Mouse (Mus musculus): ENCODE measurements around the gene Hoxa10. TPM values are rescaled to one million over a fixed set of nuclear protein-coding genes. Genes with fewer than 3 reads are reported as not detected.

The Hoxa10 gene
- polyA plus RNA-seq, 1 experiment from 2014 or later = 0.31 TPM

DNA sequence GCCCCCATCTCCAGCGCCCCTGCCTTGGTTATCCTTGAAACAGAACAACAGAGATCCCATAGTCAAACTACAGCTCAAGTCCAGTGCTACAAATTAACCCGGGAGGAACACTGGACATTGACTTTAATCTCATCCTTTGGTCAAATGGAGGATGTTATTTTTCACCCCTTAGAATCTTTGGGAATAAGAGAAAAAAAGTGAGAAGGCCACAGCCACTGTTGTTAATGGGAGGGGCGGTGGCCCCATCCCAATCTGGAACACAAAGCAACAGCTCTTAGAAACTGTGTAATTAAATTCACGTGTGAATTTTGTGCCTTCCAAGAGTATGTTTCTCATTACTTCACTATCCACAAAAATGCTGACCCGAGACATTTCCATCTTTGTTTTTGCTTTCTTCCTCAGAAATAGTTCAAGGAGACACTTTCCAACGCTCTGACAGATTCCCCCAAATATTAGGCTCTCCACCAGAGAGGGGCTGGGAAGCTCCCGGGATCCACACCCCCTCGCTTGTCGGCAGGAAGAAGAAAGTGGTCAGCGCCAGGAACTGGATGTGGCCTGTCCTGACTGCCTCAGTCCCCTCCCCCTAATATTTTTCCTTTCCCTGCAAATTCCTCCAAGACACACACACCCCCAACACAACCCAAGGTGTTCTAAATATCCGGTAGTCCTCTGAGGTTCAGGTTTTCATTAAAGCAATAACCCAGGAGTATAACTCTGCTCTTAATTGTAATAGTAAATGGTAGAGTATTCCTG lies 13.0 kb downstream of the Hoxa10 start:
- Histone ChIP-seq H3K9me3 (replicated peaks) (no peaks in the 10 kb centered on the region), H3K4me2 (no peak overlapping the region), H3K27ac (ENCODE audit: poor library complexity, severe bottlenecking) (no peak overlapping the region), H3K4me1 (replicated peaks) (peaks cover 7% of the 10 kb centered on the region; the same call in 1 of the 2 replicates), H3K9ac (no peak overlapping the region), H3K27me3 (replicated peaks) (peaks cover 90% of the 10 kb centered on the region), H3K4me3 (no peak overlapping the region), H3K36me3 (no peaks in the 10 kb centered on the region)
- WGBS = 6% methylated on average over 11 of the region's 11 CpGs
- no peak for ATAC-seq (ENCODE audit: insufficient number of reproducible peaks, low FRiP score)

- H3K27me3 ChIP-seq (replicated peaks) = peaks cover 90% of the 10 kb centered on the region
- no peaks in the 10 kb centered on the region for H3K9me3 ChIP-seq (replicated peaks)
- ATAC-seq (ENCODE audit: insufficient number of reproducible peaks, low FRiP score) = no peak
- no peak overlapping the region for H3K27ac ChIP-seq (ENCODE audit: poor library complexity, severe bottlenecking)
- no peak overlapping the region for H3K4me2 ChIP-seq
- H3K36me3 ChIP-seq = no peaks in the 10 kb centered on the region
- H3K4me1 ChIP-seq (replicated peaks) = peaks cover 11% of the 10 kb centered on the region
- WGBS = 3% methylated on average over 26 of the region's 26 CpGs
- no peak overlapping the region for H3K4me3 ChIP-seq
- H3K9ac ChIP-seq = no peak overlapping the region
Measured at GRCm38 (mm10) chr6:52226569-52227257, 13.9 kb downstream of the Hoxa10 start.

- H3K9ac ChIP-seq = no peak overlapping the region
- 0 out of 2 replicates have a peak overlapping the region, but pooled peaks have one; percentile 5 for H3K4me2 ChIP-seq
- no peak overlapping the region for H3K27ac ChIP-seq (ENCODE audit: poor library complexity, severe bottlenecking)
- peaks cover 95% of the 10 kb centered on the region for H3K27me3 ChIP-seq (replicated peaks)
- peak overlapping the region; percentile 13 for H3K4me3 ChIP-seq
- no peaks in the 10 kb centered on the region for H3K9me3 ChIP-seq (replicated peaks)
- peaks cover 16% of the 10 kb centered on the region for H3K4me1 ChIP-seq (replicated peaks)
- WGBS = 2% methylated on average over 69 of the region's 69 CpGs
- no peak for ATAC-seq (ENCODE audit: insufficient number of reproducible peaks, low FRiP score)
- H3K36me3 ChIP-seq = no peaks in the 10 kb centered on the region
Measured at GRCm38 (mm10) chr6:52225612-52226568, 14.8 kb downstream of the Hoxa10 start.

DNA sequence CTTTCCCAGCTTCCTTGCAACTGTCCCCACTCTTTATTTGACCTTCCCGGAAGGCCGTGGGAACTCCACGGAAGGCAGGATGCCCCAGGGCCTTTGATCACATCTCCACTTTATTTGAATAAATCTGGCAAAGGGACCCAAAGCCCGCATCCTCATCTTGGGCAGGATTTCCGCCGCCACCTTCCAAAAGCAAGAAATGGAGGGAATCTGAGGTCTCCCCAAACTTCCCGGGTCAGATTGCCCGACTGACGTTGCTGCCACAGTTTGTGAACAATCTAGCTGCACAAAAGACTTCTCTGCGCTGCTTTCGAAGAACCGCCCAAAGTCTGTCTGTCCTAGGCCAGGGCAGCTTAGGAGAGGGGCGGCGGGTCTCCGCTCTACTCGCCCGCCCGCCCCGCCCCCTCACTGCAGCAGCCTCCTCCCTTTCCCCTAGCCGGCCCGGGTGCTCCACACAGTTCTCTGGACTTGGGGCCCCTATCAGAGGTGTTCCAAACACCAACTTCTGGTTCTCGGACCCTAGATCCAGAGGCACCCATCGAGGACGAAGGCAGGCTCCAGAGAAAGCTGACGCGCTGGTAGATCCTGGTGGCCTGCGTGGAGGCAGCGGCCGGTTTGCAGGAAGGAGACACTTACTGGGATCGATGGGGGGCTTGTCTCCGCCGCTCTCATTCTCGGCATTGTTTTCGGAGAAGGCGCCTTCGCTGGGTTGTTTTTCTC lies 15.6 kb downstream of the Hoxa10 start:
- H3K4me2 ChIP-seq = no peak overlapping the region
- peaks cover 16% of the 10 kb centered on the region for H3K4me1 ChIP-seq (replicated peaks)
- H3K9ac ChIP-seq = no peak overlapping the region
- no peak overlapping the region for H3K4me3 ChIP-seq
- 2% methylated on average over 36 of the region's 36 CpGs for WGBS
- ATAC-seq (ENCODE audit: insufficient number of reproducible peaks, low FRiP score) = no peak
- H3K9me3 ChIP-seq (replicated peaks) = no peaks in the 10 kb centered on the region
- no peaks in the 10 kb centered on the region for H3K36me3 ChIP-seq
- H3K27ac ChIP-seq (ENCODE audit: poor library complexity, severe bottlenecking) = no peak overlapping the region
- H3K27me3 ChIP-seq (replicated peaks) = peaks cover 95% of the 10 kb centered on the region

GRCm38 (mm10) chr6:52223939-52224760 lies 16.5 kb downstream of the Hoxa10 start:
- H3K4me1 ChIP-seq (replicated peaks) = peaks cover 16% of the 10 kb centered on the region
- H3K27me3 ChIP-seq (replicated peaks) = peaks cover 95% of the 10 kb centered on the region
- 2% methylated on average over 24 of the region's 24 CpGs for WGBS
- no peaks in the 10 kb centered on the region for H3K36me3 ChIP-seq
- no peak overlapping the region for H3K4me3 ChIP-seq
- no peak overlapping the region for H3K9ac ChIP-seq
- ATAC-seq (ENCODE audit: insufficient number of reproducible peaks, low FRiP score) = no peak
- no peak overlapping the region for H3K27ac ChIP-seq (ENCODE audit: poor library complexity, severe bottlenecking)
- H3K9me3 ChIP-seq (replicated peaks) = no peaks in the 10 kb centered on the region
- H3K4me2 ChIP-seq = no peak overlapping the region

GRCm38 (mm10) chr6:52222729-52223128 lies 17.9 kb downstream of the Hoxa10 start:
- WGBS = 18% methylated on average over 13 of the region's 13 CpGs
- Histone ChIP-seq H3K4me1 (replicated peaks) (peaks cover 16% of the 10 kb centered on the region), H3K36me3 (no peaks in the 10 kb centered on the region), H3K9ac (no peak overlapping the region), H3K9me3 (replicated peaks) (no peaks in the 10 kb centered on the region), H3K4me3 (no peak overlapping the region), H3K27ac (ENCODE audit: poor library complexity, severe bottlenecking) (no peak overlapping the region), H3K4me2 (no peak overlapping the region), H3K27me3 (replicated peaks) (peaks cover 98% of the 10 kb centered on the region)
- ATAC-seq (ENCODE audit: insufficient number of reproducible peaks, low FRiP score) = no peak

- 6% methylated on average over 21 of the region's 21 CpGs for WGBS
- peak overlapping the region; percentile 54 for H3K4me3 ChIP-seq
- ATAC-seq (ENCODE audit: insufficient number of reproducible peaks, low FRiP score) = no peak
- peaks cover 98% of the 10 kb centered on the region for H3K27me3 ChIP-seq (replicated peaks)
- H3K4me2 ChIP-seq = peak overlapping the region; percentile 85
- no peaks in the 10 kb centered on the region for H3K9me3 ChIP-seq (replicated peaks)
- no peak overlapping the region for H3K9ac ChIP-seq
- H3K27ac ChIP-seq (ENCODE audit: poor library complexity, severe bottlenecking) = no peak overlapping the region
- peaks cover 22% of the 10 kb centered on the region for H3K4me1 ChIP-seq (replicated peaks)
- no peaks in the 10 kb centered on the region for H3K36me3 ChIP-seq
Measured at GRCm38 (mm10) chr6:52221993-52222685, 18.5 kb downstream of the Hoxa10 start.

GRCm38 (mm10) chr6:52221337-52221992 lies 19.2 kb downstream of the Hoxa10 start, which contains the start of gene Hoxa7:
Gene Hoxa7, minus strand, starts transcription at chr6:52221854.
- Histone ChIP-seq H3K36me3 (no peaks in the 10 kb centered on the region), H3K4me1 (replicated peaks) (peaks cover 27% of the 10 kb centered on the region), H3K27me3 (replicated peaks) (peaks cover 98% of the 10 kb centered on the region), H3K9me3 (replicated peaks) (no peaks in the 10 kb centered on the region), H3K4me3 (peak within 1 kb of the TSS; percentile 54), H3K27ac (ENCODE audit: poor library complexity, severe bottlenecking) (no peak within 1 kb of the TSS), H3K9ac (peak within 1 kb of the TSS; percentile 42; the same call in 1 of the 2 replicates), H3K4me2 (peak within 1 kb of the TSS; percentile 85)
- WGBS = under 1% methylated on average over 46 of the region's 46 CpGs
- peak; percentile 58; the same call in 1 of the 2 replicates for ATAC-seq (ENCODE audit: insufficient number of reproducible peaks, low FRiP score)

DNA sequence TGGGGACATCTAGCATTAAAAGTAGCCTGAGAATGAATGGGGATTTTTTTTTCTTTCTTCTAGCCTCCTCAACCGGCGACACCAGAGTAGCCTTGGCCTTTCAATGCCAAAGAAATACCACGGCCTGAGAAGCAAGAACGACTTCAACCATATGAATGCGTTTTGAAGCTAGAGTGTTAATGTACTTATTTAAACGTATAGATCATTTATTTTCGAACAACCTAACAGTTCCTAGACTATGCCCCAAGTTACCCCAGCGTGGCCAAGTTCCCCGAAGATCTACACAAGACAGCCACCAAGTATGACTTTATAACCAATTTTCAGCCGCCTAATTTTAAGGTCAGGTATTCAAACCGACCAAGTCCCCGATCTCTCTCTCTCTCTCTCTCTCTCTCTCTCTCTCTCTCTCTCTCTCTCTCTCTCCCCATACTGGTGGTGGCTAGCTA lies 19.8 kb downstream of the Hoxa10 start:
- no peak overlapping the region for H3K27ac ChIP-seq (ENCODE audit: poor library complexity, severe bottlenecking)
- H3K4me1 ChIP-seq (replicated peaks) = peaks cover 25% of the 10 kb centered on the region
- ATAC-seq (ENCODE audit: insufficient number of reproducible peaks, low FRiP score) = no peak
- H3K36me3 ChIP-seq = no peaks in the 10 kb centered on the region
- H3K9me3 ChIP-seq (replicated peaks) = no peaks in the 10 kb centered on the region
- H3K4me3 ChIP-seq = peak overlapping the region; percentile 54
- no peak overlapping the region for H3K9ac ChIP-seq
- peaks cover 98% of the 10 kb centered on the region for H3K27me3 ChIP-seq (replicated peaks)
- WGBS = 4% methylated on average over 12 of the region's 12 CpGs
- peak overlapping the region; percentile 85 for H3K4me2 ChIP-seq

Data from heart, embryonic 12.5 days (tissue).